Mouse (Mus musculus) heart, embryonic 16.5 days (tissue): Measurements from ENCODE around the gene Tspan18. TPM values are rescaled to one million over a fixed set of nuclear protein-coding genes. Genes with fewer than 3 reads are reported as not detected.

Source experiments
- ATAC-seq: fragments of 200-750 bp; cut with Nextera tagmentation; replicated peaks from 2 replicates; pipeline ENCODE4 v1.8.0; 2017; ENCODE audit warnings: moderate number of reproducible peaks; ENCODE audit not compliant: insufficient read depth, low FRiP score; ENCODE audit errors: extremely low read depth
- H3K27ac ChIP-seq: fragments of 300-500 bp; sonication (generic); 2 replicates; pipeline ENCODE4 v1.5.1; 2014; ENCODE audit warnings: mild to moderate bottlenecking, low read length, control low read depth, moderate library complexity
- H3K27me3 ChIP-seq: fragments of 300-500 bp; sonication (generic); 2 replicates; pipeline ENCODE4 v1.6.1; 2014; ENCODE audit warnings: low read length, mixed read lengths; ENCODE audit not compliant: control insufficient read depth, insufficient read depth
- H3K36me3 ChIP-seq: fragments of 300-500 bp; sonication (generic); 2 replicates; pipeline ENCODE4 v1.6.1; 2014; ENCODE audit not compliant: control insufficient read depth, insufficient read depth
- H3K4me1 ChIP-seq: fragments of 300-500 bp; sonication (generic); 2 replicates; pipeline ENCODE4 v1.6.1; 2014; ENCODE audit warnings: low read length, mixed read lengths; ENCODE audit not compliant: control insufficient read depth, insufficient read depth
- H3K4me2 ChIP-seq: fragments of 300-500 bp; sonication (generic); 2 replicates; pipeline ENCODE4 v1.6.1; 2014; ENCODE audit warnings: low read depth, mild to moderate bottlenecking, control low read depth, low read length
- H3K4me3 ChIP-seq: fragments of 300-500 bp; sonication (generic); 2 replicates; pipeline ENCODE4 v1.5.1; 2014; ENCODE audit warnings: mild to moderate bottlenecking, control low read depth, low read length
- H3K9ac ChIP-seq: fragments of 300-500 bp; sonication (generic); 2 replicates; pipeline ENCODE4 v1.6.1; 2014; ENCODE audit warnings: low read length, control low read depth
- H3K9me3 ChIP-seq: fragments of 300-500 bp; sonication (generic); replicated peaks from 2 replicates; pipeline ENCODE4 v1.6.1; 2016; ENCODE audit warnings: low read length; ENCODE audit not compliant: control insufficient read depth
- WGBS: fragments of 180-500 bp; shearing (Covaris S2); extraction: QIAGEN DNeasy Blood & Tissue Kit; methylation state at CpG from one replicate; pipeline ENCODE4 v1.1.7; 2014; 5-methylcytosine and 5-hydroxymethylcytosine counted together
- polyA plus RNA-seq: library from polyadenylated mRNA; unstranded; fragments of >200 nt; fragmentation: Nextera tagmentation; extraction: Ambion mirVana; gene quantifications from 2 replicates; pipeline ENCODE4 v1.2.1, GENCODE M21; 2015

Tspan18 gene
- polyA plus RNA-seq, 1 experiment from 2014 or later = 33.9 TPM

- no peak overlapping the region for H3K4me3 ChIP-seq
- H3K4me2 ChIP-seq = no peak overlapping the region
- no peak overlapping the region for H3K27ac ChIP-seq
- no peak for ATAC-seq
- H3K9ac ChIP-seq = no peak overlapping the region
- H3K9me3 ChIP-seq = no peaks in the 10 kb centered on the region
- H3K36me3 ChIP-seq = no peaks in the 10 kb centered on the region
- WGBS = 81% methylated on average over 6 of the region's 6 CpGs
- 0 out of 2 replicates have a peak, but pooled peaks cover 2% of the 10 kb centered on the region for H3K4me1 ChIP-seq
- H3K27me3 ChIP-seq = no peaks in the 10 kb centered on the region
Measured at GRCm38 (mm10) chr2:93367962-93368361, 33.7 kb upstream of the Tspan18 start.

GRCm38 (mm10) chr2:93365411-93365810 is 31.1 kb upstream of the Tspan18 start:
- Histone ChIP-seq H3K27ac (no peak overlapping the region), H3K27me3 (no peaks in the 10 kb centered on the region), H3K9ac (no peak overlapping the region), H3K36me3 (no peaks in the 10 kb centered on the region), H3K4me1 (0 out of 2 replicates have a peak, but pooled peaks cover 2% of the 10 kb centered on the region), H3K4me2 (no peak overlapping the region), H3K4me3 (no peak overlapping the region), H3K9me3 (no peaks in the 10 kb centered on the region)
- ATAC-seq = no peak
- WGBS = 58% methylated on average over 9 of the region's 9 CpGs

GRCm38 (mm10) chr2:93364951-93365350 is 30.6 kb upstream of the Tspan18 start:
- no peaks in the 10 kb centered on the region for H3K9me3 ChIP-seq
- no peak overlapping the region for H3K9ac ChIP-seq
- H3K36me3 ChIP-seq = no peaks in the 10 kb centered on the region
- H3K27ac ChIP-seq = no peak overlapping the region
- no peak overlapping the region for H3K4me3 ChIP-seq
- H3K4me1 ChIP-seq = 0 out of 2 replicates have a peak, but pooled peaks cover 2% of the 10 kb centered on the region
- H3K4me2 ChIP-seq = no peak overlapping the region
- WGBS = 73% methylated on average over 2 of the region's 2 CpGs
- H3K27me3 ChIP-seq = no peaks in the 10 kb centered on the region
- no peak for ATAC-seq

- no peaks in the 10 kb centered on the region for H3K27me3 ChIP-seq
- no peak overlapping the region for H3K4me2 ChIP-seq
- no peaks in the 10 kb centered on the region for H3K36me3 ChIP-seq
- H3K27ac ChIP-seq = no peak overlapping the region
- H3K9ac ChIP-seq = no peak overlapping the region
- no peaks in the 10 kb centered on the region for H3K4me1 ChIP-seq
- WGBS = 17% methylated on average over 5 of the region's 5 CpGs
- ATAC-seq = no peak
- H3K4me3 ChIP-seq = no peak overlapping the region
- no peaks in the 10 kb centered on the region for H3K9me3 ChIP-seq
Measured at GRCm38 (mm10) chr2:93361454-93361853, 27.1 kb upstream of the Tspan18 start.

GRCm38 (mm10) chr2:93360310-93360709 is 26.0 kb upstream of the Tspan18 start:
- Histone ChIP-seq H3K4me1 (no peaks in the 10 kb centered on the region), H3K9ac (no peak overlapping the region), H3K9me3 (no peaks in the 10 kb centered on the region), H3K4me2 (no peak overlapping the region), H3K27me3 (no peaks in the 10 kb centered on the region), H3K4me3 (no peak overlapping the region), H3K36me3 (no peaks in the 10 kb centered on the region), H3K27ac (no peak overlapping the region)
- ATAC-seq = no peak
- 59% methylated on average over 6 of the region's 6 CpGs for WGBS

GRCm38 (mm10) chr2:93357391-93357790 is 23.1 kb upstream of the Tspan18 start:
- no peaks in the 10 kb centered on the region for H3K27me3 ChIP-seq
- no peak overlapping the region for H3K27ac ChIP-seq
- H3K9me3 ChIP-seq = no peaks in the 10 kb centered on the region
- H3K9ac ChIP-seq = no peak overlapping the region
- no peak for ATAC-seq
- no peaks in the 10 kb centered on the region for H3K4me1 ChIP-seq
- 57% methylated on average over 2 of the region's 2 CpGs for WGBS
- H3K4me3 ChIP-seq = no peak overlapping the region
- H3K36me3 ChIP-seq = no peaks in the 10 kb centered on the region
- no peak overlapping the region for H3K4me2 ChIP-seq

GRCm38 (mm10) chr2:93355845-93356244 is 21.5 kb upstream of the Tspan18 start:
- H3K9me3 ChIP-seq = no peaks in the 10 kb centered on the region
- no peaks in the 10 kb centered on the region for H3K27me3 ChIP-seq
- H3K4me3 ChIP-seq = no peak overlapping the region
- no peak overlapping the region for H3K9ac ChIP-seq
- no peak overlapping the region for H3K27ac ChIP-seq
- 69% methylated on average over 7 of the region's 7 CpGs for WGBS
- no peak for ATAC-seq
- H3K4me2 ChIP-seq = no peak overlapping the region
- H3K4me1 ChIP-seq = no peaks in the 10 kb centered on the region
- H3K36me3 ChIP-seq = no peaks in the 10 kb centered on the region

- H3K4me2 ChIP-seq = no peak overlapping the region
- no peaks in the 10 kb centered on the region for H3K36me3 ChIP-seq
- H3K9ac ChIP-seq = no peak overlapping the region
- H3K9me3 ChIP-seq = no peaks in the 10 kb centered on the region
- WGBS = 77% methylated on average over 1 of the region's 1 CpGs
- ATAC-seq = no peak
- H3K4me3 ChIP-seq = no peak overlapping the region
- no peaks in the 10 kb centered on the region for H3K4me1 ChIP-seq
- H3K27ac ChIP-seq = no peak overlapping the region
- no peaks in the 10 kb centered on the region for H3K27me3 ChIP-seq
Measured at GRCm38 (mm10) chr2:93354621-93355020, 20.3 kb upstream of the Tspan18 start.

GRCm38 (mm10) chr2:93353725-93354124 is 19.4 kb upstream of the Tspan18 start:
- Histone ChIP-seq H3K27me3 (no peaks in the 10 kb centered on the region), H3K9ac (no peak overlapping the region), H3K4me3 (no peak overlapping the region), H3K4me2 (no peak overlapping the region), H3K27ac (peak overlapping the region; percentile 65), H3K36me3 (no peaks in the 10 kb centered on the region), H3K4me1 (no peaks in the 10 kb centered on the region), H3K9me3 (no peaks in the 10 kb centered on the region)
- peak; percentile 82 for ATAC-seq
- WGBS = 30% methylated on average over 4 of the region's 4 CpGs
